Mouse (Mus musculus) B cell, adult 62 days (primary cell): ENCODE data around the gene 1500011B03Rik. TPM values are rescaled to one million over a fixed set of nuclear protein-coding genes. Genes with fewer than 3 reads are reported as not detected.

Experiments used
- total RNA-seq: library from RNA; stranded (reverse); gene quantifications from 4 replicates; pipeline ENCODE4 v1.2.4, GENCODE M21; 2023

Gene 1500011B03Rik
- total RNA-seq = 47.4 to 60.2 TPM (median 50.6 TPM) in 4 replicates

GRCm38 (mm10) chr5:114822796-114823688, at the start of gene 1500011B03Rik:
TSS of gene 1500011B03Rik (minus strand) at chr5:114823468.

GRCm38 (mm10) chr5:114858582-114858981, 35.3 kb upstream of the 1500011B03Rik start, which contains the start of gene Gm9936:
TSS of gene Gm9936 (minus strand) at chr5:114858682.

GRCm38 (mm10) chr5:114853364-114853763, 30.1 kb upstream of the 1500011B03Rik start, which contains the start of gene 4930519G04Rik:
TSS of gene 4930519G04Rik (plus strand) at chr5:114853664.

GRCm38 (mm10) chr5:114775056-114775979, 48.0 kb downstream of the 1500011B03Rik start, which contains the start of gene Git2:
TSS of gene Git2 (minus strand) at chr5:114775517.

GRCm38 (mm10) chr5:114774403-114775051, 48.7 kb downstream of the 1500011B03Rik start, which contains the start of gene Ankrd13a:
TSS of gene Ankrd13a (plus strand) at chr5:114774677.

Other genes with a start within 250 kb of the 1500011B03Rik start
- gene Trpv4, start 165.0 kb downstream of the 1500011B03Rik start, total RNA-seq = 0.16 to 2.0 TPM (median 1.0 TPM) in 3 of 4 replicates, not detected in the other
- 50.0 to 57.6 TPM (median 53.1 TPM) in 4 replicates for gene Gltp, start 132.5 kb downstream of the 1500011B03Rik start, total RNA-seq
- 19.2 to 25.2 TPM (median 22.4 TPM) in 4 replicates for gene Tchp, start 115.7 kb downstream of the 1500011B03Rik start, total RNA-seq
- 180 to 202 TPM (median 193 TPM) in 4 replicates for gene Ankrd13a, start 48.8 kb downstream of the 1500011B03Rik start, total RNA-seq
- gene Git2, start 48.0 kb downstream of the 1500011B03Rik start, total RNA-seq = 158 to 189 TPM (median 161 TPM) in 4 replicates
- not detected in 4 replicates for gene 4930519G04Rik, start 30.2 kb upstream of the 1500011B03Rik start, total RNA-seq
- gene Gm9936, start 35.2 kb upstream of the 1500011B03Rik start, total RNA-seq = not detected in 4 replicates
- gene Oasl2, start 73.5 kb upstream of the 1500011B03Rik start, total RNA-seq = 2.0 to 4.6 TPM (median 3.9 TPM) in 4 replicates
- gene Oasl1, start 99.8 kb upstream of the 1500011B03Rik start, total RNA-seq = 20.9 to 32.9 TPM (median 23.7 TPM) in 4 replicates
- gene 2210016L21Rik, start 118.7 kb upstream of the 1500011B03Rik start, total RNA-seq = 32.6 to 40.1 TPM (median 37.4 TPM) in 4 replicates
- gene Hnf1a, start 147.6 kb upstream of the 1500011B03Rik start, total RNA-seq = not detected in 4 replicates
- 56.8 to 67.1 TPM (median 58.8 TPM) in 4 replicates for gene Sppl3, start 187.7 kb upstream of the 1500011B03Rik start, total RNA-seq